ENCODE assay signal across 7 mouse cellular contexts in genomic region chr19:46869526-46869925, GRCm38 (mm10).
DNase-seq lines count a peak whose midpoint lies in the region; ATAC-seq lines count a peak whose summit lies in the region.

No protein-coding gene starts in this region.

- H3K4me1 ChIP-seq in intestine, embryonic 16.5 days (ENCODE audit: control insufficient read depth, insufficient read depth, low read length) = no peaks in the 10 kb centered on the region
- H3K4me1 ChIP-seq in midbrain, embryonic 13.5 days (replicated peaks) = no peaks in the 10 kb centered on the region

- no peak overlapping the region for H3K27ac ChIP-seq in intestine, embryonic 16.5 days (ENCODE audit: low read length)
- H3K27ac ChIP-seq in midbrain, embryonic 13.5 days = no peak overlapping the region

- H3K36me3 ChIP-seq in intestine, embryonic 16.5 days (ENCODE audit: control insufficient read depth, insufficient read depth, low read length) = no peaks in the 10 kb centered on the region
- H3K36me3 ChIP-seq in midbrain, embryonic 13.5 days = no peaks in the 10 kb centered on the region

- H3K9ac ChIP-seq in intestine, embryonic 16.5 days (ENCODE audit: low read depth, low read length) = no peak overlapping the region
- no peak overlapping the region for H3K9ac ChIP-seq in midbrain, embryonic 13.5 days (replicated peaks)

- no peaks in the 10 kb centered on the region for H3K9me3 ChIP-seq in intestine, embryonic 16.5 days (ENCODE audit: control insufficient read depth, low read length)
- no peaks in the 10 kb centered on the region for H3K9me3 ChIP-seq in midbrain, embryonic 13.5 days

- peak; percentile 85 for DNase-seq in adrenal gland, adult 2 months
- DNase-seq in embryo, embryonic 10.5 days (ENCODE audit: low spot score) = peak; percentile 84
- DNase-seq in gastrocnemius, postnatal 36 days = peak; percentile 71 to 78
- DNase-seq in left cerebral cortex, postnatal 36 days (ENCODE audit: low spot score in 2 of 2) = peak; percentile 79 to 86
- peak; percentile 69 for DNase-seq in spleen, adult 12 weeks (ENCODE audit: low spot score)

- WGBS in intestine, embryonic 16.5 days = 9% methylated on average over 6 of the region's 6 CpGs
- 12% methylated on average over 6 of the region's 6 CpGs for WGBS in midbrain, embryonic 13.5 days

- intact Hi-C loops in gastrocnemius, postnatal 36 days (cut with DNase I) = loop anchor here (1.0 to 10.0 kb wide), 3 partner anchors 110 to 275 kb away; partner anchors contain the start of genes Cyp17a1 and Wbp1l
- intact Hi-C loops in left cerebral cortex, postnatal 36 days (cut with DNase I) = loop anchor here (1.0 to 5.0 kb wide), 2 partner anchors 109 to 197 kb away; partner anchors contain the start of gene Cyp17a1

- peak; percentile 81 for ATAC-seq in intestine, embryonic 16.5 days
- peak; percentile 59 for ATAC-seq in midbrain, embryonic 13.5 days

- no peak overlapping the region for H3K4me2 ChIP-seq in intestine, embryonic 16.5 days (ENCODE audit: low read depth, low read length)
- H3K4me2 ChIP-seq in midbrain, embryonic 13.5 days (replicated peaks) = no peak overlapping the region

- H3K27me3 ChIP-seq in intestine, embryonic 16.5 days (replicated peaks; ENCODE audit: control insufficient read depth, insufficient read depth, low read length) = no peaks in the 10 kb centered on the region
- no peaks in the 10 kb centered on the region for H3K27me3 ChIP-seq in midbrain, embryonic 13.5 days

- no peak overlapping the region for H3K4me3 ChIP-seq in intestine, embryonic 16.5 days (ENCODE audit: low read length)
- H3K4me3 ChIP-seq in midbrain, embryonic 13.5 days (replicated peaks) = no peak overlapping the region
